ENCODE assay signal across 11 mouse cellular contexts in genomic region chr1:190761786-190762185, GRCm38 (mm10).
DNase-seq lines count a peak whose midpoint lies in the region; ATAC-seq and TF ChIP-seq lines count a peak whose summit lies in the region.
"Had no signal": no experiment of that assay in that cellular context is flagged by ENCODE, and none has a peak within 500 bp of the region (broad histone marks: within the 10 kb centered on the region; RNA-seq: fewer than 3 reads in every experiment).

No protein-coding gene starts in this region.

- no peak overlapping the region for H3K4me2 ChIP-seq in kidney, postnatal 0 days (ENCODE audit: low read length)
- no peak overlapping the region for H3K4me2 ChIP-seq in stomach, postnatal 0 days (replicated peaks; ENCODE audit: low read depth)
- H3K4me2 ChIP-seq: hindbrain, embryonic 15.5 days had no signal

- H3K36me3 ChIP-seq in kidney, postnatal 0 days (ENCODE audit: insufficient read depth, low read length) = no peaks in the 10 kb centered on the region
- H3K36me3 ChIP-seq in stomach, postnatal 0 days (ENCODE audit: control insufficient read depth, insufficient read depth, low read length) = no peaks in the 10 kb centered on the region
- H3K36me3 ChIP-seq: hindbrain, embryonic 15.5 days had no signal

- H3K27me3 ChIP-seq in kidney, postnatal 0 days (ENCODE audit: insufficient read depth, low read length) = no peaks in the 10 kb centered on the region
- H3K27me3 ChIP-seq in stomach, postnatal 0 days (ENCODE audit: control insufficient read depth, insufficient read depth, low read length) = no peaks in the 10 kb centered on the region
- H3K27me3 ChIP-seq: hindbrain, embryonic 15.5 days had no signal

- no peak overlapping the region for H3K4me3 ChIP-seq in kidney, postnatal 0 days (replicated peaks; ENCODE audit: low read depth, low read length)
- no peak overlapping the region for H3K4me3 ChIP-seq in stomach, postnatal 0 days (ENCODE audit: low read depth, low read length)
- H3K4me3 ChIP-seq: hindbrain, embryonic 15.5 days had no signal

- peak; percentile 54 to 55 for DNase-seq in cerebellum, postnatal 14 days
- DNase-seq in cerebellum, postnatal 36 days = no peak
- DNase-seq in kidney, postnatal 0 days (ENCODE audit: low spot score) = peak; percentile 54
- DNase-seq in kidney, postnatal 4 days = no peak
- DNase-seq in ovary, postnatal 36 days (ENCODE audit: low spot score) = peak; percentile 6
- no peak for DNase-seq in ovary, adult 18-20 months (ENCODE audit: low spot score)
- no peak for DNase-seq in stomach, postnatal 0 days (ENCODE audit: low spot score)
- DNase-seq in MN1 (ENCODE audit: low spot score) = no peak
- DNase-seq: cerebellum, adult 11 months had no signal

- no peak for TF ChIP-seq EP300 in stomach, postnatal 0 days (optimal IDR thresholded peaks at IDR 0.05)

- no peaks in the 10 kb centered on the region for H3K4me1 ChIP-seq in kidney, postnatal 0 days (replicated peaks; ENCODE audit: insufficient read depth, low read length)
- H3K4me1 ChIP-seq in stomach, postnatal 0 days (replicated peaks; ENCODE audit: control insufficient read depth, insufficient read depth) = no peaks in the 10 kb centered on the region
- H3K4me1 ChIP-seq: hindbrain, embryonic 15.5 days had no signal

- ATAC-seq in kidney, postnatal 0 days (replicated peaks; ENCODE audit: low FRiP score, low read depth) = no peak
- no peak for ATAC-seq in stomach, postnatal 0 days (ENCODE audit: low FRiP score, low TSS enrichment)

- H3K9me3 ChIP-seq in kidney, postnatal 0 days (replicated peaks; ENCODE audit: low read length) = no peaks in the 10 kb centered on the region
- H3K9me3 ChIP-seq in stomach, postnatal 0 days (ENCODE audit: control insufficient read depth, low read length) = no peaks in the 10 kb centered on the region
- H3K9me3 ChIP-seq: hindbrain, embryonic 15.5 days had no signal

- H3K9ac ChIP-seq in kidney, postnatal 0 days (ENCODE audit: low read depth, low read length) = no peak overlapping the region
- no peak overlapping the region for H3K9ac ChIP-seq in stomach, postnatal 0 days (ENCODE audit: low read length)
- H3K9ac ChIP-seq: hindbrain, embryonic 15.5 days had no signal

- 35% methylated on average over 5 of the region's 5 CpGs for WGBS in kidney, postnatal 0 days
- whole genome bisulfite sequencing in stomach, postnatal 0 days = 29% methylated on average over 5 of the region's 5 CpGs

- TF ChIP-seq CTCF in kidney, postnatal 0 days (IDR thresholded peaks at IDR 0.05; ENCODE audit: low read depth) = peak; percentile 60
- TF ChIP-seq CTCF in stomach, postnatal 0 days (IDR thresholded peaks at IDR 0.05; ENCODE audit: low read depth) = peak; percentile 58

- no peak overlapping the region for H3K27ac ChIP-seq in kidney, postnatal 0 days
- H3K27ac ChIP-seq in stomach, postnatal 0 days (replicated peaks) = no peak overlapping the region
- H3K27ac ChIP-seq: hindbrain, embryonic 15.5 days; macrophage had no signal

Comparison
In these comparisons a context has a peak if more than half of its experiments do, and no peak if none do; other contexts are left out.
1. DNase-seq: peak in cerebellum, postnatal 14 days (2 of 2), kidney, postnatal 0 days (single experiment) and ovary, postnatal 36 days (single experiment); none in cerebellum, postnatal 36 days (0 of 2), kidney, postnatal 4 days (0 of 2), ovary, adult 18-20 months (single experiment), stomach, postnatal 0 days (single experiment) and MN1 (single experiment).